Mouse (Mus musculus): ENCODE results near the gene Nlrp10. TPM values are rescaled to one million over a fixed set of nuclear protein-coding genes. Genes with fewer than 3 reads are reported as not detected.

Gene Nlrp10
- polyA plus RNA-seq, 1 experiment from 2014 or later: 0.08 TPM

- H3K36me3 ChIP-seq (ENCODE audit: control insufficient read depth, insufficient read depth, low read length): peaks cover 18% of the 10 kb centered on the region
- H3K4me1 ChIP-seq (ENCODE audit: control insufficient read depth, insufficient read depth, low read length): peaks cover 11% of the 10 kb centered on the region
- peak within 1 kb of the TSS; percentile 91 for H3K9ac ChIP-seq (ENCODE audit: low read depth, low read length)
- H3K27me3 ChIP-seq (replicated peaks; ENCODE audit: control insufficient read depth, insufficient read depth, low read length): no peaks in the 10 kb centered on the region
- peak within 1 kb of the TSS; percentile 82 for H3K4me3 ChIP-seq (ENCODE audit: low read depth, low read length)
- peak within 1 kb of the TSS; percentile 75; the same call in 1 of the 2 replicates for H3K27ac ChIP-seq (replicated peaks; ENCODE audit: low read depth, low read length)
- 2% methylated on average over 40 of the region's 50 CpGs for WGBS
- peak within 1 kb of the TSS; percentile 91 for H3K4me2 ChIP-seq (ENCODE audit: low read depth, low read length)
- no peaks in the 10 kb centered on the region for H3K9me3 ChIP-seq (ENCODE audit: control insufficient read depth, low read length)
- DNase-seq (ENCODE audit: low spot score) (peak; percentile 98), ATAC-seq (ENCODE audit: low read depth) (peak; percentile 99)
These were observed 4.1 kb upstream of the Nlrp10 start, which contains the start of gene Eif3f for GRCm38 (mm10) chr7:108933794-108934731. TSS of gene Eif3f (plus strand) at chr7:108934417.

- no peaks in the 10 kb centered on the region for H3K36me3 ChIP-seq (ENCODE audit: control insufficient read depth, insufficient read depth, low read length)
- H3K4me3 ChIP-seq (ENCODE audit: low read depth, low read length): no peak overlapping the region
- H3K9me3 ChIP-seq (ENCODE audit: control insufficient read depth, low read length): no peaks in the 10 kb centered on the region
- H3K9ac ChIP-seq (ENCODE audit: low read depth, low read length): no peak overlapping the region
- no peak overlapping the region for H3K4me2 ChIP-seq (ENCODE audit: low read depth, low read length)
- DNase-seq (ENCODE audit: low spot score): no peak
- H3K27ac ChIP-seq (replicated peaks; ENCODE audit: low read depth, low read length): no peak overlapping the region
- 73% methylated on average over 11 of the region's 11 CpGs for WGBS
- H3K4me1 ChIP-seq (ENCODE audit: control insufficient read depth, insufficient read depth, low read length): no peaks in the 10 kb centered on the region
- no peaks in the 10 kb centered on the region for H3K27me3 ChIP-seq (replicated peaks; ENCODE audit: control insufficient read depth, insufficient read depth, low read length)
- ATAC-seq (ENCODE audit: low read depth): no peak
These were observed 1.4 kb downstream of the Nlrp10 start for GRCm38 (mm10) chr7:108928280-108929188.

- no peaks in the 10 kb centered on the region for H3K4me1 ChIP-seq (ENCODE audit: control insufficient read depth, insufficient read depth, low read length)
- ATAC-seq (ENCODE audit: low read depth) (no peak), DNase-seq (ENCODE audit: low spot score) (no peak)
- H3K9ac ChIP-seq (ENCODE audit: low read depth, low read length): no peak overlapping the region
- no peaks in the 10 kb centered on the region for H3K9me3 ChIP-seq (ENCODE audit: control insufficient read depth, low read length)
- no peak overlapping the region for H3K4me2 ChIP-seq (ENCODE audit: low read depth, low read length)
- H3K27me3 ChIP-seq (replicated peaks; ENCODE audit: control insufficient read depth, insufficient read depth, low read length): no peaks in the 10 kb centered on the region
- H3K27ac ChIP-seq (replicated peaks; ENCODE audit: low read depth, low read length): no peak overlapping the region
- 66% methylated on average over 4 of the region's 4 CpGs for WGBS
- no peaks in the 10 kb centered on the region for H3K36me3 ChIP-seq (ENCODE audit: control insufficient read depth, insufficient read depth, low read length)
- H3K4me3 ChIP-seq (ENCODE audit: low read depth, low read length): no peak overlapping the region
These were observed 2.9 kb downstream of the Nlrp10 start for GRCm38 (mm10) chr7:108927043-108927442.

GRCm38 (mm10) chr7:108903969-108904368, 26.0 kb downstream of the Nlrp10 start:
- H3K4me2 ChIP-seq (ENCODE audit: low read depth, low read length): no peak overlapping the region
- DNase-seq (ENCODE audit: low spot score) (no peak), ATAC-seq (ENCODE audit: low read depth) (no peak)
- H3K9me3 ChIP-seq (ENCODE audit: control insufficient read depth, low read length): no peaks in the 10 kb centered on the region
- no peak overlapping the region for H3K9ac ChIP-seq (ENCODE audit: low read depth, low read length)
- no peak overlapping the region for H3K4me3 ChIP-seq (ENCODE audit: low read depth, low read length)
- WGBS: 76% methylated on average over 2 of the region's 2 CpGs
- no peak overlapping the region for H3K27ac ChIP-seq (replicated peaks; ENCODE audit: low read depth, low read length)
- H3K4me1 ChIP-seq (ENCODE audit: control insufficient read depth, insufficient read depth, low read length): no peaks in the 10 kb centered on the region
- no peaks in the 10 kb centered on the region for H3K36me3 ChIP-seq (ENCODE audit: control insufficient read depth, insufficient read depth, low read length)
- H3K27me3 ChIP-seq (replicated peaks; ENCODE audit: control insufficient read depth, insufficient read depth, low read length): no peaks in the 10 kb centered on the region

GRCm38 (mm10) chr7:108894320-108894719, 35.7 kb downstream of the Nlrp10 start, which contains the start of gene Olfr519:
TSS of gene Olfr519 (minus strand) at chr7:108894420.
- Histone ChIP-seq H3K9ac (ENCODE audit: low read depth, low read length) (no peak within 1 kb of the TSS), H3K4me2 (ENCODE audit: low read depth, low read length) (no peak within 1 kb of the TSS), H3K27ac (replicated peaks; ENCODE audit: low read depth, low read length) (no peak within 1 kb of the TSS), H3K4me1 (ENCODE audit: control insufficient read depth, insufficient read depth, low read length) (no peaks in the 10 kb centered on the region), H3K27me3 (replicated peaks; ENCODE audit: control insufficient read depth, insufficient read depth, low read length) (no peaks in the 10 kb centered on the region), H3K36me3 (ENCODE audit: control insufficient read depth, insufficient read depth, low read length) (no peaks in the 10 kb centered on the region), H3K4me3 (ENCODE audit: low read depth, low read length) (no peak within 1 kb of the TSS), H3K9me3 (ENCODE audit: control insufficient read depth, low read length) (no peaks in the 10 kb centered on the region)
- WGBS: 85% methylated on average over 5 of the region's 5 CpGs
- ATAC-seq (ENCODE audit: low read depth): no peak
- no peak for DNase-seq (ENCODE audit: low spot score)

- no peak for ATAC-seq (ENCODE audit: low read depth)
- H3K9me3 ChIP-seq (ENCODE audit: control insufficient read depth, low read length): no peaks in the 10 kb centered on the region
These were observed 45.1 kb downstream of the Nlrp10 start, which contains the start of gene Olfr518 for GRCm38 (mm10) chr7:108884906-108885305. TSS of gene Olfr518 (minus strand) at chr7:108885006.

GRCm38 (mm10) chr7:108872279-108872678, 57.7 kb downstream of the Nlrp10 start, which contains the start of gene Olfr517:
TSS of gene Olfr517 (minus strand) at chr7:108872379.
- H3K4me3 ChIP-seq (ENCODE audit: low read depth, low read length): no peak within 1 kb of the TSS
- ATAC-seq (ENCODE audit: low read depth) (no peak), DNase-seq (ENCODE audit: low spot score) (no peak)
- H3K9ac ChIP-seq (ENCODE audit: low read depth, low read length): no peak within 1 kb of the TSS
- no peak within 1 kb of the TSS for H3K27ac ChIP-seq (replicated peaks; ENCODE audit: low read depth, low read length)
- no peaks in the 10 kb centered on the region for H3K36me3 ChIP-seq (ENCODE audit: control insufficient read depth, insufficient read depth, low read length)
- H3K9me3 ChIP-seq (ENCODE audit: control insufficient read depth, low read length): no peaks in the 10 kb centered on the region
- H3K27me3 ChIP-seq (replicated peaks; ENCODE audit: control insufficient read depth, insufficient read depth, low read length): no peaks in the 10 kb centered on the region
- no peaks in the 10 kb centered on the region for H3K4me1 ChIP-seq (ENCODE audit: control insufficient read depth, insufficient read depth, low read length)
- no peak within 1 kb of the TSS for H3K4me2 ChIP-seq (ENCODE audit: low read depth, low read length)
- 67% methylated on average over 2 of the region's 2 CpGs for WGBS

More at GRCm38 (mm10) chr7:108884906-108885305, 45.1 kb downstream of the Nlrp10 start, which contains the start of gene Olfr518:
- Histone ChIP-seq H3K27me3 (replicated peaks; ENCODE audit: control insufficient read depth, insufficient read depth, low read length) (no peaks in the 10 kb centered on the region), H3K4me3 (ENCODE audit: low read depth, low read length) (no peak within 1 kb of the TSS), H3K27ac (replicated peaks; ENCODE audit: low read depth, low read length) (no peak within 1 kb of the TSS), H3K4me2 (ENCODE audit: low read depth, low read length) (no peak within 1 kb of the TSS), H3K9ac (ENCODE audit: low read depth, low read length) (no peak within 1 kb of the TSS), H3K36me3 (ENCODE audit: control insufficient read depth, insufficient read depth, low read length) (no peaks in the 10 kb centered on the region), H3K4me1 (ENCODE audit: control insufficient read depth, insufficient read depth, low read length) (no peaks in the 10 kb centered on the region)
- 81% methylated on average over 4 of the region's 4 CpGs for WGBS
- DNase-seq (ENCODE audit: low spot score): no peak
